Mouse (Mus musculus): ENCODE data around the gene Gast. TPM values are rescaled to one million over a fixed set of nuclear protein-coding genes. Genes with fewer than 3 reads are reported as not detected.

Gene Gast
- total RNA-seq, 2 experiments from 2014 or later: not detected

GRCm38 (mm10) chr11:100362209-100362978 is 28.2 kb downstream of the Gast start:
- DNase-seq: peak; percentile 88

GRCm38 (mm10) chr11:100362979-100363562 is 28.9 kb downstream of the Gast start:
- DNase-seq: peak; percentile 82

DNA sequence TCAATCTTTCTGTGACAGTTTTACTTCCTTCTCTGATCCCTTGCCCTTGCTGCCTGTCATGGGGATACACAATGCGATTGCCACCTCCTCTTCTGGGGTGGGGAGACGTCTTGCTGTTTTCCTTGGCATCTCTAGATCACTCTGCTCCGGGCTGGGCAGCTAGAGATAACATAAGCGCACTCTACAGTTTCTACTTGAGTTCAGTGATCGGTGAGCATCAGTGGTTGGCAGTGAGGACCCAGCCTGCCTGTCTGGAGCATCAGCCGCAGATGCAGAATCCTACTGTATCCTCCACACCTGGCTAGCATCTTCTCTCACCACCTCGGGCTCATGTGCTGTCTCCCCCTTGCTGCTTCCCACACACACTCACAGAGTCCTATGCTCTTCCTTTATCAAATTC is 34.9 kb downstream of the Gast start:
- no peak for DNase-seq

GRCm38 (mm10) chr11:100369822-100370221 is 35.6 kb downstream of the Gast start:
- no peak for DNase-seq

- no peak for DNase-seq
Measured at GRCm38 (mm10) chr11:100371981-100372558, 37.9 kb downstream of the Gast start.

- DNase-seq: no peak
Measured at GRCm38 (mm10) chr11:100375127-100375526, 40.9 kb downstream of the Gast start.

DNA sequence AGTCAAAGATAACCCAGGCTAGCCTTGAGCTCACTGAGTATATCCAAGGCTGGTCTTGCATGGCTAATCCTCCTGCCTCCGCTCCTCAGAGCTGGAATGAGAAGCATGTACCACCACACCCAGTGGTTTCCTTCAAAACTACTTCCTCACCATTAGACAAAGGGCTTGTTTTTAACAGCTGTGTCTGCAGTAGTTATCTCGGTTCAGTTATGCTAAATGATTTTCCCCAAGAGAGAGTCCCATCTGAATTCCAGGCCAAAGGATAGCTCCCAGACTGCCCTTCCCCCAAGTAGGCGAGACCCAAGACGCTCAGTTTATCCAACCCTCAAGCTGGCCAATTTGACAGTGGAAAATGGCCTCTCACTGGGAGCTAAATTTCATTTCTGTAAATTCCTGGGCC is 41.8 kb downstream of the Gast start:
- DNase-seq: no peak

- no peak for DNase-seq
Measured at GRCm38 (mm10) chr11:100376746-100377389, 42.7 kb downstream of the Gast start.

DNA sequence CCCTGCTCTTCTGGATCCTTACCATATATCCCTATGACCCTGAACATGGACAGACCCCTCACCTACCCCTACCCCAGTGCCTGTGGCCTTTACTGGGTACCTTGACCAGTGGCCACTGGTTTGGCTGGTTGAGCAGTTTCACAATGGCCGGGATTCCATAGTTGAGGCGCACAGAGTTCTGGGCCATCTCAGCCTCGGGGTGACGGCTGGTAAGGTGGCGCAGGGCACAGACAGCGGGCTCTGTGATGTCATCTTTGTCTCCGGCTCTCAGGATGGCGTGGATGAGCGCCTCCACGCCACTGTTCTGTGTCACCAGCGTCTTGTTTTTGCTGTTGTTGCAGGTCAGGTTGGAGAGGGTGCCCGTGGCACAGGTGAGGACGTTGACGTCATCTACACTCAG is 43.8 kb downstream of the Gast start:
- DNase-seq: no peak

DNA sequence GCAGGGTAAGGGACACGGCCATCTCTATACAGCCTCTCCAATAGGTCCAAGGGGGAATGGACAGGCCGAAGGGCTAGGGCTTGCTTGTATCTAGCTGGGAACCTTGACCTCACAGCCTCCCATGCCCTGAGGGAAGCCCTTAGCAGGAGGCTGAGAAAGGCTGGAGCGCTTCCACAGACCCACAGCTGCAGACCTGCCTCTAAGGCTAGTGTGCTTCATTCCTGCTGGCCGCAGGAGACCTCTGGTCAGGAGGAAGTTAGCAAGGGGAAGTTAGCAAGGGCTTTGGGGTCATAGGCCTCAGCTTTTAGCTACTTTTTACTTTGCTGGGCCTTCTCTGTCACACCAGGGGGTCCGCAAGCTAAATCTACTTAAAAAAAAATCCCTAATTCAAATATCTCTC is 44.2 kb downstream of the Gast start:
- no peak for DNase-seq

- no peak for DNase-seq
Measured at GRCm38 (mm10) chr11:100379311-100379710, 45.1 kb downstream of the Gast start.

- no peak for DNase-seq
Measured at GRCm38 (mm10) chr11:100382682-100383081, 48.5 kb downstream of the Gast start.

- no peak for DNase-seq
Measured at GRCm38 (mm10) chr11:100385016-100385415, 50.8 kb downstream of the Gast start.

DNA sequence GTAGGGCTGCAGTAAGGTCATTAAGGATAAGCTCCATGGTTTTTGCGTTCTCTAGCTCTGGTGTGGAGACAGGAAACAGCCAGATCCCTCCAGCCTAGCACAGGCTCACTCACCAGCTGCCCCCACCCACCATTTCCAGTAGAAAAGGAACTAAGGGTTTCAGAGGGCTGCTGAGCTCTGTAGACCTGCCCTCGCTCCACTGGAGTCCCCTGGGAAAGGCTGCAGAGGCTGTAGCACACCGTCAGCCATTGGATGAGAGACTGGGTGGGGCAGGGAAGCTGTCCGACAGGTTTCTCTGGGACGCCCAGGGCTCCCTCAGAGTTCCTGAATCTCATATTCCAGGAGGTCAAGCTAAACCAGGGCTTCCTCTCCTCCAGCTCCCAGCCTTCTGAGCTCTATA is 52.4 kb downstream of the Gast start:
- DNase-seq: no peak

Other genes starting within 250 kb of the Gast start
- gene Krt32, start 246.2 kb upstream of the Gast start, total RNA-seq (2021): not detected
- gene Krt35, start 238.2 kb upstream of the Gast start, total RNA-seq (2021): not detected
- under 1 TPM; 0.21 to 0.51 TPM for gene Krt36, start 228.8 kb upstream of the Gast start, total RNA-seq (2021)
- gene Krt13, start 212.8 kb upstream of the Gast start, total RNA-seq (2021): not detected
- not detected for gene Krt15, start 198.5 kb upstream of the Gast start, total RNA-seq (2021)
- gene Krt19, start 185.7 kb upstream of the Gast start, total RNA-seq (2021): 10 to 100 TPM in 1 of 2 experiments, 1 to 10 TPM in 1; 9.5 to 11.0 TPM
- under 1 TPM in 1 of 2 experiments, not detected in 1; 0.21 TPM for gene Krt9, start 141.2 kb upstream of the Gast start, total RNA-seq (2021)
- gene Krt14, start 126.9 kb upstream of the Gast start, total RNA-seq (2021): 1 to 10 TPM in 1 of 2 experiments, under 1 TPM in 1; 0.45 to 1.2 TPM
- gene Krt16, start 85.5 kb upstream of the Gast start, total RNA-seq (2021): not detected
- gene Krt17, start 73.4 kb upstream of the Gast start, total RNA-seq (2021): not detected
- not detected for gene Krt42, start 64.5 kb upstream of the Gast start, total RNA-seq (2021)
- gene Eif1, start 14.5 kb upstream of the Gast start, total RNA-seq (2021): 1,000 to 10,000 TPM in 1 of 2 experiments, 100 to 1,000 TPM in 1; 930 to 1,143 TPM
- 10 to 100 TPM; 42.8 to 54.2 TPM for gene Hap1, start 21.7 kb downstream of the Gast start, total RNA-seq (2021)
- 10 to 100 TPM; 89.6 to 99.0 TPM for gene Jup, start 63.4 kb downstream of the Gast start, total RNA-seq (2021)
- gene P3h4, start 80.4 kb downstream of the Gast start, total RNA-seq (2021): 10 to 100 TPM; 29.4 to 30.1 TPM
- 10 to 100 TPM; 46.5 to 49.1 TPM for gene Fkbp10, start 81.3 kb downstream of the Gast start, total RNA-seq (2021)
- 10 to 100 TPM; 42.6 to 54.8 TPM for gene Nt5c3b, start 107.4 kb downstream of the Gast start, total RNA-seq (2021)
- 1 to 10 TPM in 1 of 2 experiments, under 1 TPM in 1; 0.81 to 2.1 TPM for gene Klhl10, start 107.5 kb downstream of the Gast start, total RNA-seq (2021)
- 10 to 100 TPM; 35.0 to 36.3 TPM for gene Klhl11, start 138.3 kb downstream of the Gast start, total RNA-seq (2021)
- 100 to 1,000 TPM; 380 to 552 TPM for gene Acly, start 193.6 kb downstream of the Gast start, total RNA-seq (2021)
- 1 to 10 TPM; 1.4 to 1.6 TPM for gene Ttc25, start 211.2 kb downstream of the Gast start, total RNA-seq (2021)
- 10 to 100 TPM; 32.9 to 35.7 TPM for gene Cnp, start 240.5 kb downstream of the Gast start, total RNA-seq (2021)

Data from adrenal gland, postnatal 10 days (tissue).